Mouse (Mus musculus) urinary bladder, postnatal 14 days (tissue): Measurements from ENCODE around the gene Wwox.

Source experiments
- DNase-seq: peaks from one replicate; pipeline ENCODE4 v3.0.0; 2021; ENCODE audit warnings: low spot score

Wwox gene

GRCm38 (mm10) chr8:114870410-114870809, 431.0 kb downstream of the Wwox start:
- no peak for DNase-seq

DNA sequence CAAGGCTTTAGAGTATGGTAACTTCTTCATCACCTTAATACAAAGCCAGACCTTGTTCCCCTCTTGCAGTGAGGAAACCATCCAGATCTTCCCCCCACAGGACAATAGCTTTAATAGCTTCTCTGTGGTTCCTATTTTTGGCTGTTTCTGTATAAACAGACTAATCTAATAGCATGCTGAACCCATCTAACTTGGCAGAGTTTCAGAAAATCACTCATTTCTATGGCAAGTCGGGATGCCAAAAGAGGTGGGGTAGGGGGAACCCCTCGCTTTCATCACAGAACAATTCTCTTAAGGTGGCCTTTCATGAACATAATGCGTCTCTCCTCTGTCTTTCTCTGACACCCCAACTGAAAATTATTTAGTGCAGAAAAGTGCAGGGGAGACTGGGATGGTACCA, 433.0 kb downstream of the Wwox start:
- no peak for DNase-seq

GRCm38 (mm10) chr8:114875161-114875560, 435.7 kb downstream of the Wwox start:
- DNase-seq: no peak

GRCm38 (mm10) chr8:114876161-114876611, 436.7 kb downstream of the Wwox start:
- DNase-seq: no peak

DNA sequence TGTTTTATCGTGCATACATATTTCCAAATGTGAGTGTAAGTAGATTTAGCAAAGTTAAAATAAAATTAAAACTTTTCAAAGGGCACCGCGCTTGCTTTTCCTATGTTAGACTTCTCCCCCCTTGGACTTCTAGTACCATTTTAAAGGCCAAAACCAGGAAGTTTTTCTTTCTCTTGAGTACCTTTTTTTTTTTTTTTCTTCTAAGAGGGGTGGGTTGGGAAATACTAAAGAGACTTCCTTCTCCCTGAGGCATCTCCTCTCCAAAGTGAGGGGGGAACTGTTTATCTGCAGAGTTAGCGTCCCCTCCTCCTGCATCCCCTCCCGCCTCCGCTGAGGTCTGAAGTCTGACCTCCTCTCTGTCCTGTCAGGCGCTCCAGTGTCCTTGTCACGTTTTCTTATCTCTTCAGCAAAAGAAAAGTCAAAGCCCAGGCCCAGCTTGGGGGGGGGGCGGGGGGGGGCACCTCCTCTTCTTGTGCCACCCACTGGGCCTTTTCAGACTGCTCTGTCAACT, 437.3 kb downstream of the Wwox start:
- no peak for DNase-seq

DNA sequence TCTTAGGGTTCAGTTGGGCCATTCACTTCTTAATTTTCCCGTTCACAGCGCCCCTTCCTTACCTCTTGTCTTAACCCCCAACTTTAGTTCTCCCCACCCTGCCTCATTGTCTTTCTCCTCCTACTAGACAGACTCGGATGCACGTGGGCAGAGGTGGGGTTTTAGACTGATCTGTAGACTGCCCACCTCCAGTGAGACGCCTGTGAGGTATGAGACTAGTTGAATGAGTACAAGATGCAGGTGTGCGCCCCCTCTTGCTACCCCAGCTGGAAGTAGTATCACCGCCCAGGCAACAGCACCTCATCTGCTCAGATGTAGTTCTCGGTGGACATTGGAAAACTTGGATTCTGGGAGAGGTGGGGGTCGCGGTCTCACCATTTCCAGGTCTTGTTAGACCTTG, 437.8 kb downstream of the Wwox start:
- DNase-seq: no peak

DNA sequence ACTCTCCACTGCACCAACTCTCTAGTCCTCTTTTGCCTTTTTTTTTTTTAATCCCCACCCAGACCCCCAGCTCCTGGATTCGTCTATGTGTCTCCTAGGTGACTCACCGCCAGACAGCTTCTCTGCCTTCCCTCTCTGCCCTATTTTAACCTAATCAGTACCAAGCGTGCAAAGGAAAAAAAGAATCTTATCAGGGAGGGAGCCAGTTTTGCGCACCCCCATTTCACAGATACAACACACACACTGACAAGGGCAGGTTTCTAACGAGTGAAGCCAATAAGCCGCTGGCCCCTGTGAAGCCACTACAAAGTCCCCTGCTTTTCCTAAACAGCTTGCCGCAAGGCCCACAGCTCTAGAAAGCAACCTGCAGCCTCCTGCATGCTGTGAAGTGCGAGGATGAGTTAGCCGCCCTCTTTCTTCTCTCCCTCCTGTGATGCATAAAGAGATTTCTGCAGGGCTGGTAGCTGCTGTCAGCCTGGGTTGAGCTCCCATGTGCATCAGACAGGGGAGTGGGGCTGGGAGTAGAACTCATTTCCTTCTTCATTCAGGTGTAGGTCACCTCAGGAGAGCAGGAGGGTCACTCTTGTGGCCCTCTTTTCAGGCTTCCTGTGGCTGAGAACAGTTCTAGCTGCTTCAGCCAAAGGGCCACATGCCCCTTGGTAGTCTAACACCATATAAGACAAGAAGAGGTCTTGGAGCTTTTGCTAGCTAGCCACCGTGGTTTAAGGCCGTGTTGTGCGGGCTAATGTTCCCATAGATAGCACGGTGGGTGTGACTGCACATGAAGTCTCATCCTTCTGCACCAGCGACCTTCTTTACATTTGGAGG, 439.2 kb downstream of the Wwox start:
- no peak for DNase-seq

- no peak for DNase-seq
Measured at GRCm38 (mm10) chr8:114879277-114879568, 439.8 kb downstream of the Wwox start.

DNA sequence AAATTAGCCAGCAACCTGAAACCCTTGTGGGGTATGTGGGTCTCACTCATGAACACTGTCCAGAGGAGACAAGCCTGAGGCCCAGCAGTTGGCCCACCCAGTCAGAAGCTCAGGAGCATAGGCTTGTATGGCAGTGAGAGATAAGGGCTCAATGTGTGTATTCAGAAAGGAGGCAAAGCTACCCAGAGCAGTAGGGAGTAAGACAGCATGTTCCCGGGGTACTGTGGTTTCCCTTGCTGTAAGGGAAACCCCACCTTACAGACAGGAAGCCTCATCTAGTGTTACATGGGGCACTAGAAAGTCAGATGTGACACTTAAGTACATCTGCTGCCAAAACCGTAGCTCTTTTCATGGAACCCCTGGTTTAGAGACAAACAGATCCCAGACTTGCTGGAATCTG, 440.2 kb downstream of the Wwox start:
- no peak for DNase-seq

GRCm38 (mm10) chr8:114880475-114881135, 441.1 kb downstream of the Wwox start:
- DNase-seq: no peak

DNA sequence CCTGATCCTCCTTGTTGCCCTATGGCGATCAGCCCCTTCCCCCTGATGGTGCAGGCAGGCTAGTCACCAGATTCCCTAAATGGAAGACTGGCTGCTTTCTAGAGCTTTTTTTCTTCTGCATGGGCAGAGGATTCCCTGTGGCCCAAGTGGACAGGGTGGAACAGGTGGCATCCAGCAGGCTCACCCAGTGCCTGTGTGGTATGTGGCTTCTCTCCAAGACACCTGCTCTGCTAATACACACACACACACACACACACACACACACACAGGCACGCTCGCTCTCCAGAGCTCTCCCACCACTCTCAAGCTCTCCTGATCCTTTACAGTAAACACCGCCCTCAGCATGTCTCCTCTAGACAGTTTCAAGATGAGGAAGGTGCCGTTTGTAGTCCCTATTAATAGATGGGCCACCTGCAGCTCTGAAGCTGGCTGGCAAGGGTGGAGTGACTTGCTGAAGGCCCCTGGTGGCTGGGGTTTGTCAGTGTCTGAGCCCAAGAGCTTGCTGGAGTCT, 442.5 kb downstream of the Wwox start:
- DNase-seq: no peak

GRCm38 (mm10) chr8:114882504-114882903, 443.0 kb downstream of the Wwox start:
- no peak for DNase-seq

DNA sequence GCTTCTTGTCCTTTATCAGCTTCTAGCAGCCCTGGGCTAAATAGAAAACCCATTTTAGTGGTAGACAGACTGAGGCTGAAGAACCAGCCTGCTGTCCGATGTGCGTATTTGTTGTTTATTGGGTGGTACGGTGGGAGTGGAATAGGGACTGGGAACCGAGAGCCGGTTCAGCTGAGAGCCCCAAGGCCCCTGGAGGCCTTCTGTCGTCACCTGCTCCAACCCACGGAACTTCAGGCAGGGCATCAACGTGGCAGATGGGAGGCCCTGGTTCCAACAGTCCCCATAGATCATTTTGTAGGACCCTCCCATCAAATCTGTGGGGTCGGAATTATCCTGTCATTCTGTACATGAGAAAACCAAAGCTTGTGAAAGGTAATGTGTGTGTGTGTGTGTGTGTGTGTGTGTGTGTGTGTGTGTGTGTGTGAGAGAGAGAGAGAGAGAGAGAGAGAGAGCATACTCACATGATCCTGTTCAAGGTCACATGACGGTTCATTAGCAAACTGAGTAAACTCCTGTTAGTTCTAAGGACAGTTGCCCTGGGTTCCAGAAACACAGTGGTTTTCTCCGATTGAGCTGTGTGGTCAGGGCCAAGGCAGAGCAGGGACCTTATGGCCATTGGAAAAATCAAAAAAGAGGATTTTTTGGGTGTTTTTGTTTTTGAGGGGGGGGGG, 443.6 kb downstream of the Wwox start:
- DNase-seq: no peak

- DNase-seq: no peak
Measured at GRCm38 (mm10) chr8:114883967-114884366, 444.5 kb downstream of the Wwox start.

DNA sequence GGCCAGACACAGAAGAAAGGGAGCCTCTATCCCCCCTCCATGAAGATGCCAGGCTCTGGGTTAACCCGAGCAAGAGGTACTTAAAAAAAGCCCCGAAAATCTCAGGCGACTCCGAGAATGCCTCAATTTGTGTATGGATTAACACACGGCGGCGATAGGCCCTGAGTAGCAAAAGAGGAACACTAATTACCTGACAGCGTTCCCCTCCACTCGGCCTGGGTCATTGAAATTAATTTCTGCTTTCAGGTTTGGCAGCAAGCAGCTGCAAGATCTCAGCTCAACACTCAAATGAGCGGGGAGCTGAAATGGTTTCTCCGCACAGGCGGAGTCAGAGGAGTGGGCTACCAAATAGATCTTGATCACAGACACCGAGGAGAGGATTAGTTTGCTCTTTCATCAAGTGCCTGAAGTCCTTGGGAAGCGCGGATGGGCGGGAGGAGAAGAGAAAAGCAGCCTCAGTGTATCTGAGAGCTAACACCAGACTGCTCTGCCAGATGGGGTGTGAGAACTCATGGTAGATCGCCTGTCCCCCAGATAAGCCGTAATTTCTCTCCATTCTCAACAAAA, 445.7 kb downstream of the Wwox start:
- DNase-seq: no peak

DNA sequence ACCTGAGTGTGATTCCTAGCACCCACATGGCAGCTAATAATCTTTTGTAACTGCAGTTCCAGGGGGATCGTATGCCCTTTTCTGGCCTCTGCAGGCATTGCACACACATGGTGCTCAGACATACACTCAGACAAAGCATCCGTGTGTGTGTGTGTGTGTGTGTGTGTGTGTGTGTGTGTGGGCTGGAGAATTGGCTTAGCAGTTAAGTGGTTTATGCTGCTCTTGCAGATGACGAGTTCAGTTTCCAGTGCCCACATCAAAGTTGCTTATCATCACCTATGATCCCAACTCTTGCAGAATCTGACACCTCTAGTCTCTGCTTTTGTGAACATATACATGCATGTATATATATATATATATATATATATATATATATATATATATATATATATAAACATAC, 448.9 kb downstream of the Wwox start:
- no peak for DNase-seq

DNA sequence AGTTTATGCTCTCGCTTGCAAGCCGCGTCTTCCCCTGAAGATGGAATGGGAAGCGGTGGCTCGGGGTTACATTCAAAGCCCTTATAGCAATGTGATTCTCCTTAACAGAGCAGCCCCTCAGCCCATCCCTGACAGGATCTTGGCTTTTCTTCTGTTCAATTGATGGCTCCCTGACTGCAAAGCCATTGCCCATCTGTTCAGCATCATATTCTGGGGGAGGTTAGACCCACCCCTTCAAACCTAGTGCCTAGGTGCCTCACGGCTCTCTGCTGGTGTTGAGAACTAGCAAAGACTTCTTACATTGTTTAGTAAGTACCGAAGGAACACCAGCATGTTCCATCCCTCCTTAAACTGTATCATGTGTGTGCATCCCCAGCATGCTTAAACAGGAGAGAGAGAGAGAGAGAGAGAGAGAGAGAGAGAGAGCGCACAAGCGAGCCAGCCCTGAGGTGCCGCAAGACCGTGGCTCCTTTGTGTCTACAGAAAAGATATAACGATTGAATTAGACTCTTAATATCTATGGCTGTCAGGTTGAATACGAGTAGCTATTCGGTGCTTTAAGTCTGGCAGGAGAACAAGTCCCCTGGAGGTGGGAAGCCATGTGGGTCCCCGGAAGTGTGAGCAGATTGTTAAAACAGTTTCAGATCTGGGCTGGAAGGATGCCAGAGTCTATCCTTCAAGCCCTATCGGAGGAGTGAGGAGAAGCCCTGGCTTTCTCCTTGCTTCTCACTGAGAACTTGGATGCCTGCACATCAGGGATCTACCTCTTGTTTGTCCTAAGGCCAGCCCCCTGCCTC, 450.3 kb downstream of the Wwox start:
- no peak for DNase-seq

- no peak for DNase-seq
Measured at GRCm38 (mm10) chr8:114890478-114890877, 451.0 kb downstream of the Wwox start.

- no peak for DNase-seq
Measured at GRCm38 (mm10) chr8:114891252-114891651, 451.8 kb downstream of the Wwox start.

DNA sequence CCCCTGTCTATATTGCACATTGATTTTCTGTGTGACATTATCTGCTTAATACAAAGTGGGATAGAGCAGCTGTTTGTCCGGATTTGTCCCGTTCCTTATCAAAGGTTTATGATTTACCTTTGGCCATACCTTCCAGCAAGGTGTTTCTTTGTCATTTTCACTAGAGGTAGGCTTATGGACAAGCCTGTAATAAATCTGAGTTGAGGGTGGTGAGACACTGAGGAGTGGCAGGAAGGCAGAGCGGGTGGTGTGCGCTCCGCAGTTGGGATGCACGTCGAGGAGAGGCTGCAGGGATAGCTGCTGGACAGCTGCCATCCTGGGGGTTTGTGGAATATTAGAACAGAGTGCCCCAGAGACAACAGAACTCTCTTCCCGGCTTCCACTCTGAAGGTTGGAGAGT, 458.0 kb downstream of the Wwox start:
- no peak for DNase-seq

- DNase-seq: no peak
Measured at GRCm38 (mm10) chr8:114899157-114899556, 459.7 kb downstream of the Wwox start.

DNA sequence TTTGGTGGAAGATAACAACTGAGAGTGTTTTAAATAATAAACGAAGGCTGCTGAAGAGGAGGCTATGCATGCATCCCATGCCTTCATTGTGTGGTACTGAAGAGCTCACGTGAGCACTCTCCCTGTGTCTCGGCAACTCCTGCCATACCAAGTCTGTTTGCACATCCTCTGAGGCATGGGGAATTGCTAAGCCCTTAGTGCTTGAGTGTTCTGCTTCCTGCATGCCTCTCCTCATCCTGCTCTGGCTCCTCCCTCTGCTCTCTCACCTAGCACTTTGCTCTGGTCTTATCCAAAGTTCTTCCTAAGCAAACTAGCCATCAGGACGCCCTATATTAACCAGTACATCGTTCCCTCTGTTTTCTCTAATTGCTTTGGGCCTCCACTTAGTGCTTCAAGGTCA, 463.1 kb downstream of the Wwox start:
- no peak for DNase-seq
